Comparison of ENCODE assay signal across 8 mouse cellular contexts in genomic region chr8:127139154-127139553, GRCm38 (mm10).
DNase-seq lines count a peak whose midpoint lies in the region; ATAC-seq lines count a peak whose summit lies in the region.

No protein-coding gene starts in this region.

- WGBS in liver, embryonic 12.5 days (ENCODE audit: insufficient replicate concordance): 14% methylated on average over 1 of the region's 1 CpGs
- WGBS in limb, embryonic 11.5 days: 21% methylated on average over 1 of the region's 1 CpGs

- peak; percentile 64 for DNase-seq in liver
- peak; percentile 88 for DNase-seq in embryo, embryonic 11 days
- DNase-seq in heart, adult 18-20 months: peak; percentile 84 to 93
- peak; percentile 93 for DNase-seq in kidney, adult 9 months
- DNase-seq in limb, embryonic 11.5 days (ENCODE audit: low spot score): peak; percentile 79
- peak; percentile 15 for DNase-seq in naive thymus-derived CD4-positive, alpha-beta T cell, adult 2 months (ENCODE audit: low read depth)
- DNase-seq in thymus, postnatal 0 days (ENCODE audit: low spot score): peak; percentile 38

- no peaks in the 10 kb centered on the region for H3K36me3 ChIP-seq in liver, embryonic 12.5 days
- H3K36me3 ChIP-seq in limb, embryonic 11.5 days (ENCODE audit: control insufficient read depth, insufficient read depth, low read length): no peaks in the 10 kb centered on the region

- no peak overlapping the region for H3K9ac ChIP-seq in liver, embryonic 12.5 days
- H3K9ac ChIP-seq in limb, embryonic 11.5 days (ENCODE audit: low read length): no peak overlapping the region

- no peak overlapping the region for H3K4me3 ChIP-seq in liver, embryonic 12.5 days
- no peak overlapping the region for H3K4me3 ChIP-seq in limb, embryonic 11.5 days (ENCODE audit: low read depth, low read length)

- no peak overlapping the region for H3K4me2 ChIP-seq in liver, embryonic 12.5 days
- H3K4me2 ChIP-seq in limb, embryonic 11.5 days (ENCODE audit: low read depth, severe bottlenecking): no peak overlapping the region

- peaks cover 32% of the 10 kb centered on the region for H3K4me1 ChIP-seq in liver, embryonic 12.5 days
- H3K4me1 ChIP-seq in limb, embryonic 11.5 days (ENCODE audit: control insufficient read depth, insufficient read depth, low read length): peaks cover 18% of the 10 kb centered on the region

- no peak overlapping the region for H3K27ac ChIP-seq in liver, embryonic 12.5 days
- H3K27ac ChIP-seq in limb, embryonic 11.5 days (replicated peaks; ENCODE audit: low read depth, low read length): no peak overlapping the region

- H3K9me3 ChIP-seq in liver, embryonic 12.5 days (replicated peaks): no peaks in the 10 kb centered on the region
- H3K9me3 ChIP-seq in limb, embryonic 11.5 days (ENCODE audit: control insufficient read depth, low read length): no peaks in the 10 kb centered on the region

- no peaks in the 10 kb centered on the region for H3K27me3 ChIP-seq in liver, embryonic 12.5 days (replicated peaks)
- no peaks in the 10 kb centered on the region for H3K27me3 ChIP-seq in limb, embryonic 11.5 days (ENCODE audit: control insufficient read depth, insufficient read depth, low read length)

- no peak for ATAC-seq in liver, embryonic 12.5 days
- ATAC-seq in limb, embryonic 11.5 days (ENCODE audit: insufficient number of reproducible peaks, low FRiP score, low TSS enrichment, low read depth): peak; percentile 22; the same call in 1 of the 2 replicates

Comparison
In these comparisons a context has a peak if more than half of its experiments do, and no peak if none do; other contexts are left out.
1. DNase-seq: peak in every context shown above with its lines; median percentile 93 in kidney, adult 9 months; 88 in heart, adult 18-20 months; 88 in embryo, embryonic 11 days; 79 in limb, embryonic 11.5 days; 64 in liver; 38 in thymus, postnatal 0 days; 15 in naive thymus-derived CD4-positive, alpha-beta T cell, adult 2 months.